Mouse (Mus musculus) lung, embryonic 16.5 days (tissue): ENCODE data around the gene Olfr724. TPM values are rescaled to one million over a fixed set of nuclear protein-coding genes. Genes with fewer than 3 reads are reported as not detected.
"Not testable (repeated sequence)": the region's sequence is repeated elsewhere in the genome, so short reads cannot be mapped to it uniquely, and the experiment has no call there.

ENCODE experiments used
- ATAC-seq: fragments of 200-750 bp; cut with Nextera tagmentation; 2 replicates; pipeline ENCODE4 v1.8.0; 2017; ENCODE audit warnings: low read depth, mild to moderate bottlenecking, moderate library complexity
- H3K27ac ChIP-seq: fragments of 300-500 bp; sonication (generic); 2 replicates; pipeline ENCODE4 v1.5.1; 2014; ENCODE audit warnings: mild to moderate bottlenecking, control low read depth, low read length
- H3K27me3 ChIP-seq: fragments of 300-500 bp; sonication (generic); 2 replicates; pipeline ENCODE4 v1.6.1; 2014; ENCODE audit warnings: low read depth, low read length, mixed read lengths; ENCODE audit not compliant: control insufficient read depth, insufficient read depth
- H3K36me3 ChIP-seq: fragments of 300-500 bp; sonication (generic); 2 replicates; pipeline ENCODE4 v1.6.1; 2014; ENCODE audit warnings: low read length; ENCODE audit not compliant: control insufficient read depth, insufficient read depth
- H3K4me1 ChIP-seq: fragments of 300-500 bp; sonication (generic); replicated peaks from 2 replicates; pipeline ENCODE4 v1.6.1; 2014; ENCODE audit warnings: low read length, mixed read lengths; ENCODE audit not compliant: control insufficient read depth, insufficient read depth
- H3K4me2 ChIP-seq: fragments of 300-500 bp; sonication (generic); 2 replicates; pipeline ENCODE4 v1.6.1; 2014; ENCODE audit warnings: low read depth, low read length, control low read depth
- H3K4me3 ChIP-seq: fragments of 300-500 bp; sonication (generic); 2 replicates; pipeline ENCODE4 v1.5.1; 2014; ENCODE audit warnings: mild to moderate bottlenecking, low read length, control low read depth
- H3K9ac ChIP-seq: fragments of 300-500 bp; sonication (generic); 2 replicates; pipeline ENCODE4 v1.6.1; 2014; ENCODE audit warnings: low read length, control low read depth
- H3K9me3 ChIP-seq: fragments of 300-500 bp; sonication (generic); 2 replicates; pipeline ENCODE4 v1.6.1; 2016; ENCODE audit warnings: low read length; ENCODE audit not compliant: control insufficient read depth
- WGBS: fragments of 180-500 bp; shearing (Covaris S2); extraction: QIAGEN DNeasy Blood & Tissue Kit; methylation state at CpG from one replicate; pipeline ENCODE4 v1.1.7; 2014; 5-methylcytosine and 5-hydroxymethylcytosine counted together
- polyA plus RNA-seq: library from polyadenylated mRNA; unstranded; fragments of >200 nt; fragmentation: Nextera tagmentation; extraction: Ambion mirVana; gene quantifications from 2 replicates; pipeline ENCODE4 v1.2.1, GENCODE M21; 2015

The Olfr724 gene
- not detected in 2 replicates for polyA plus RNA-seq

GRCm38 (mm10) chr14:49963174-49963573 is at the start of gene Olfr724:
Gene Olfr724 (minus strand): TSS chr14:49963274.
- H3K9me3 ChIP-seq, H3K36me3 ChIP-seq, H3K4me3 ChIP-seq, H3K27ac ChIP-seq, H3K9ac ChIP-seq, ATAC-seq, H3K4me1 ChIP-seq, H3K27me3 ChIP-seq, H3K4me2 ChIP-seq: not testable (repeated sequence)
- 54% methylated on average over 1 of the region's 1 CpGs for WGBS

DNA sequence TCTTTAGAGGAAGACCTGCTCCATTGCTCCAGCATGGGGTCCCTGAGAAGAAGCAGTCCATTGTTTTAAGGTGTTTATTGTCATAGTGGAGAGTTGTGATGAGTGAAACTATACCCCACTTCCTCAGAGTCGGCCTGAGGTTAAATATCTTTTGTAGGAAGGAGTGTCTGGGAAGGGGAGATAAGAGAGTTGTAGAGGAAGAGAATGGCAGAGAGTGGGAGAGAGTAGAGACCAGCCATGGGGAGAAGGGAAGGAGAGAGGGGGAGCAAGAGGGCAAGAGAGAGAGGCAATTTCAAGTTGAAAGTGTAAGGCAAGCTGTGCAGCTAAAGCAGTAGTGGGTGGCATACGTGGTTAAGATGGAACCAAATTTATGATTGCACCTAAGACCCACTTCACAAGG is 7.2 kb downstream of the Olfr724 start:
- H3K4me3 ChIP-seq: no peak overlapping the region
- 28% methylated on average over 2 of the region's 2 CpGs for WGBS
- no peaks in the 10 kb centered on the region for H3K4me1 ChIP-seq
- no peaks in the 10 kb centered on the region for H3K36me3 ChIP-seq
- H3K9me3 ChIP-seq: peaks cover 3% of the 10 kb centered on the region; the same call in 1 of the 2 replicates
- H3K27me3 ChIP-seq: no peaks in the 10 kb centered on the region
- H3K4me2 ChIP-seq: no peak overlapping the region
- ATAC-seq: no peak
- no peak overlapping the region for H3K27ac ChIP-seq
- no peak overlapping the region for H3K9ac ChIP-seq

DNA sequence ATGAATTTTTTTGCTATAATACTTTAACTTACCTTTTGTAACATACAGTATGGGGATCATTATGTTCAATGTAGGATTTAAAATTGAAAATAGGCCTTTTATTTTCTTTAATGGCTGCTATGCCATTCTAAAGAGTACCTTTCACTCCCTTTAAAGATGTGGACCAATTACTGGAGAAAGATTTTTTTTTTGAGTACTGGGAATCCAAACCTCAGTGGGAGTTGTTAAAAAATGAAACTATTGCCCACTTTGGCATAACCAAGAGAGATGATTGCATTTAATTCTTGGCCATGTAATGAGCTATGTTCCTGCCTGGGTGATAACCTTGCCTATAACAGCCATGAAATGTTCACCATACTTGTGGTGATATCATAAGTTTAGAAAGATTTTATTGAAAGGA is 31.4 kb downstream of the Olfr724 start, which contains the start of gene Olfr723:
TSS of gene Olfr723 (minus strand) at position 101 of the 400 bp plus-strand sequence.
- H3K9ac ChIP-seq, H3K27me3 ChIP-seq, H3K4me1 ChIP-seq, H3K4me3 ChIP-seq, H3K27ac ChIP-seq, H3K9me3 ChIP-seq, H3K36me3 ChIP-seq, H3K4me2 ChIP-seq, ATAC-seq: not testable (repeated sequence)

Other genes with a start within 250 kb of the Olfr724 start
- gene Armh4, start 179.9 kb downstream of the Olfr724 start, polyA plus RNA-seq: 9.1 and 11.8 TPM in 2 replicates
- gene Olfr722, start 61.3 kb downstream of the Olfr724 start, polyA plus RNA-seq: not detected in 2 replicates
- gene Olfr723, start 31.5 kb downstream of the Olfr724 start, polyA plus RNA-seq: not detected in 2 replicates
- not detected in 2 replicates for gene Olfr725, start 77.1 kb upstream of the Olfr724 start, polyA plus RNA-seq
- gene Olfr726, start 127.7 kb upstream of the Olfr724 start, polyA plus RNA-seq: not detected in 2 replicates
- not detected in 2 replicates for gene Olfr727, start 159.9 kb upstream of the Olfr724 start, polyA plus RNA-seq
- not detected in 2 replicates for gene Olfr728, start 179.4 kb upstream of the Olfr724 start, polyA plus RNA-seq
- not detected in 2 replicates for gene Olfr729, start 189.6 kb upstream of the Olfr724 start, polyA plus RNA-seq
- gene Olfr730, start 224.9 kb upstream of the Olfr724 start, polyA plus RNA-seq: not detected in 2 replicates